Mouse (Mus musculus) embryonic stem cell, embryonic (primary cell): Measurements from ENCODE around the gene Shank2.

Source experiments
- CTCF ChIA-PET, 4 experiments: fragments of 300-600 bp in 2 of 4; fragments of 350-600 bp in 2 of 4; sonication (Branson Sonifier 250); formaldehyde crosslinking; loops; one replicate each; lab custom pipeline; 2022; ENCODE audit warnings: inconsistent platforms in 2 of 4; lab: Charles Lee
- POLR2A ChIA-PET, 4 experiments: fragments of 300-600 bp in 2 of 4; fragments of 350-600 bp in 2 of 4; sonication (Branson Sonifier 250); formaldehyde crosslinking; loops; one replicate each; lab custom pipeline; 2022; ENCODE audit warnings: antibody characterized with exemption in 4 of 4, inconsistent platforms in 1 of 4; lab: Charles Lee

Gene Shank2

DNA sequence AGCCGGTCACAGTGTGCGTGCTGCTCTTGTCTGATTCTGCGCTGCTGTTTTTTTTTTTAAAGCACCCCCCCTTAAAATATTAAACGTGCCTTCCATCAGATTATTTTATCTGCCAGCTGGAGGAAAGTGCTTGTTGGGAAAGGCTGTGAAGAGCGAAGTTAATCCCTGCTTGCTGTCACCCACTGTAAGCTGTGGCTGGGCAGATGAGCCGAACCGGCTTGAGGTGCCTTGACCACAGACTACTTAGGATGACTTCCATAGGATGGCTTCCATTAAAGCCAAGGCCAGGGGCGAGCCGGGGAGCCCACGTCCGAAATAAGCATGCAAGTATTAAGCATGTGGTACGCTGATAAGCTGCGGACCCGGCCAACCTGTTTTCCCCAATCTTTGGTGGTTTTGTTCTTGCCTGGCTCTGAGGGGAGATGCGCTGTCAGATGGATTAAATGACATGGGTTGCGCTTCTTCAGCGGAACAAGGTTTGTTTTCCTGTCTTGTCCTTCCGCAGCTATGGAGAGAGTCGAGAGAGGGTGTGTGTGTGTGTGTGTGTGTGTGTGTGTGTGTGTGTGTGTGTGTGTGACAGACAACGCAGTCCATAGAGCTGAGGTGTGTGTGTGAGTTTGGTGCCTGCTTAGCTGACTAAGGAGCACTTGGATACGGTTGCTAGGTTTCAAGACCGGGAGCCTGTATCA is 131.1 kb downstream of the Shank2 start:
- CTCF ChIA-PET = interaction anchor here in 3 of 4 experiments (0.6 to 1.4 kb wide), 3 partner anchors 8 to 124 kb away, joined by 5 read pairs; no protein-coding TSS in a partner anchor
- POLR2A ChIA-PET = interaction anchor here in 1 of 4 experiments (0.7 kb wide), 1 partner anchor 235 kb away, joined by 5 read pairs; no protein-coding TSS in a partner anchor

DNA sequence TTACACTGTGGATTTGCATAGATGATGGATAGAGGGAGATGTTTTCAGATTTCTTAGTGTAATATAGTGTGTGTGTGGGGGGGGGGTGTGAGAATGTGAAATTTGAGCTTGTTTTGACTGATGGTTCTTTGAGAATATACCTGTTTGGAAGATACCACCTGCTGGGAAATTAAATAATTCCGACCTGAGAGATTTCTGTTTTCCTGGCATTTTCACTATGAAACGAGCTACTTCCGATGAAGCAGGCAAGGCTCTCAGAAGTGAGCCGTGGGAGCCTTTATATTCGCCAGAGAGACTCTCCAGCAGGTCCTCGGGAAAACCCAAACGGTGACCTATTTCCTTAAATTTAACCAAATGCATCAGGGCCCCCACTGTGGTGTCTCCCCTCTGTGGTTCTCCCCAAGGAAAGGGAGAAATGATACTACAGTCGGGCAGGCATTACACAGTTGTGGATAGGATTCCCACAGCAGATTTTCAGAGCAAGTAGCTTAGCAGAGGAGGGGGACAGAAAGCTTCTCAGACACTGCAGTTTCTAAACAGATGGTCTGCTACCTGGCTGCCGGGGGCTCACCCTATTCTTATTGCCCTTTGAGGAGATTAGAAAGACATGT is 131.8 kb downstream of the Shank2 start:
- POLR2A ChIA-PET = interaction anchor here in 1 of 4 experiments (0.7 kb wide), 1 partner anchor 234 kb away, joined by 5 read pairs; no protein-coding TSS in a partner anchor
- CTCF ChIA-PET = interaction anchor here in 1 of 4 experiments (0.6 kb wide), 1 partner anchor 969 kb away, joined by 3 read pairs; no protein-coding TSS in a partner anchor

DNA sequence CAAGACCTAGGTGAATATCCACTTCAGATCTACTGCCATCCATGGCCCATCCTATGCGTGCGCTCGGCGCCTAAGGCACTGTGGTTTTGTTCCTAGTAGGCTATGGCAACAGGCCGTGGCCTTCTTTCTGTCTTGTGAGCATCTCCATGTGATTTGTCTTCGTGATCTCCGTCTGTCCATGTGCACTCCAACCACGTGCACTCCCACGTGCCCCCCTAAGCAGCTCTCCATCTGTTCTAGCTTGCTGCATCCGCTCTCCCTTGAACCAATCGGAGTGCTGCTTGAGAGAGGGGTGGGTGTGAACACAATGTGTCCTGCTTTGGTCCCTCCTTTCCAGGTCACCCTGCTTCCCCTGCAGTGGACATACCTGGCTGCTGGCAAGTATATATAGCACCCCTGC is 133.0 kb downstream of the Shank2 start:
- POLR2A ChIA-PET = no interaction called here

GRCm38 (mm10) chr7:144137827-144138226 is 136.1 kb downstream of the Shank2 start:
- CTCF ChIA-PET = no interaction called here
- POLR2A ChIA-PET = no interaction called here

More for the DNA sequence above, 133.0 kb downstream of the Shank2 start:
- CTCF ChIA-PET = no interaction called here

DNA sequence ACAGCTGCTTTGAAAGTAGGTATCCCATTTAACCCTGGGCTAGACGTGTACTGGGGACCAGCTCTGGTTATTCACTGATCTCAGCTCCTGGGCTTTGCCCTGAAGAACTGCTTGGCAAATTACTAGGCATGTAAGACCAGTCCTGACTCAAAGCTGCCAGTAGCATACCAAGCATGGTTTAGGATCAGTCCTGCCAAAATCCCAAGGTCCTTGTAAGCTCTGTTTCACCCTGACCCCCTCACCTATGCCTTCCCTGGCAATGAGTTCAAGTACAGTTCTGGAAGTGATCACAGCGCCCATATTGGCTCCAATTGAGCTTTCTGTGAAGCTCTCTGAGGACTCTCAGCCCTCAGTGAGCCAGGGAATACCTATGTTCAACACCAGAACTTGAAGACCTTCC is 136.7 kb downstream of the Shank2 start:
- CTCF ChIA-PET = interaction anchor here in 2 of 4 experiments (0.6 to 1.1 kb wide), 2 partner anchors 42 to 79 kb away, joined by 3 read pairs; no protein-coding TSS in a partner anchor
- POLR2A ChIA-PET = interaction anchor here in 1 of 4 experiments (1.2 kb wide), 1 partner anchor 16 kb away, joined by 3 read pairs; no protein-coding TSS in a partner anchor

DNA sequence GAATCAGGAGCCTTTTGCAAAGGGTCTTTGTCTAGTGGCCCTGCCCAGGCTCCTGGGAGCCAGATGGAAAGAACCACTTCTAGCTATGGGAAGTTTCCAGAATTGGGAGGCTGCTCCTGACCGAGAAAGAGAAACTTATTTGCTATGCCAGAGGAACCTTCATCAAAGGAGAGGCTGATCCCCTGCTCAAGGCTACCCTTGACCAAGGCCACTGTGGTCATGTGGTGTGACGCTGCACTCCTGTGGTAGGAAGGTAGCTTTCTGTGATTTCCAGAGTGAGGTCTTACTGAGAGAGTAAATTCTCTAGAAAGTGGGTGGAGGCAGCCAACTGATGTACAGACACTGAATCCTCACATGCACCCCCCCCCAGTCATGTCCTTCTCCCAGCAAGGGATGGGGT is 138.0 kb downstream of the Shank2 start:
- CTCF ChIA-PET = interaction anchor here in 1 of 4 experiments (1.1 kb wide), 1 partner anchor 42 kb away, joined by 3 read pairs; no protein-coding TSS in a partner anchor

DNA sequence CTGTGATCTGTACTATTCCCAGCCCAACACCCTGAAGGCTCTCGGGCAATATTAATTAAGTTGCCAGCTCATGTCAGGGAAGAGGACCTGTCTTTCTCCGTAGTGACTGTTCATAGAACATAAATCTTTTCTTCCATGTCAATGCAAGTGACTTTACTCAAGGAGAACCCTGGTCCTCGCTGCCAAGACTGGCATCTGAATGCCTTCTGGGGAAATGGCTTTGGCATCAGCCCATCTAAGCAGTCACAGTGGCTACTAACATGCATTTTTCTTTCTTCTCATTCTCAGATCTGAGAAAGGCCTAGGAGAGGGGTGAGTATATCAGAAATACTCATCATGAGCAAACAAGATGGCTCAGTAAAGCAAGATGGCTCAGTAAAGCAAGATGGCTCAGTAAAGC is 138.7 kb downstream of the Shank2 start:
- POLR2A ChIA-PET = no interaction called here
- CTCF ChIA-PET = interaction anchor here in 1 of 4 experiments (1.1 kb wide), 1 partner anchor 43 kb away, joined by 3 read pairs; no protein-coding TSS in a partner anchor

More for the DNA sequence above, 138.0 kb downstream of the Shank2 start:
- POLR2A ChIA-PET = interaction anchor here in 1 of 4 experiments (1.2 kb wide), 1 partner anchor 18 kb away, joined by 3 read pairs; no protein-coding TSS in a partner anchor

DNA sequence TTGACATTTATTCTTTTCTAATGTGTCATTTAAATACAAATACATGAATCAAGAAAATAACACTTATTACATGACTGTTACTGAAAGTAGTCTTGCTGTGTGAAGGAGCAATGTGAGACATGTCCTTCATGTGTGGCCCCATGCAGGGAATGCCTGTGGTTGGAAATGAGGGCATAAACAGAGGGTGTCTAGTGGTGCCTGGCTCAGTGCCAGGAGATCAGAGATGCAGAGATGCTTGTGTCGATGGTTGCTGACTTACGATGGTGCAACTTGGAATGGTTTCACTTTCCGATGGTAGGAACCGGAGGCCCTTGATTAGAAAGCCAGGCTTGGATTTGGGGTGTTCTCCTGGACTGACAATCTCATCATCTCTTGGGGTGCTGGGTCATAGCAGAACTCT is 140.3 kb downstream of the Shank2 start:
- CTCF ChIA-PET = no interaction called here
- POLR2A ChIA-PET = no interaction called here

DNA sequence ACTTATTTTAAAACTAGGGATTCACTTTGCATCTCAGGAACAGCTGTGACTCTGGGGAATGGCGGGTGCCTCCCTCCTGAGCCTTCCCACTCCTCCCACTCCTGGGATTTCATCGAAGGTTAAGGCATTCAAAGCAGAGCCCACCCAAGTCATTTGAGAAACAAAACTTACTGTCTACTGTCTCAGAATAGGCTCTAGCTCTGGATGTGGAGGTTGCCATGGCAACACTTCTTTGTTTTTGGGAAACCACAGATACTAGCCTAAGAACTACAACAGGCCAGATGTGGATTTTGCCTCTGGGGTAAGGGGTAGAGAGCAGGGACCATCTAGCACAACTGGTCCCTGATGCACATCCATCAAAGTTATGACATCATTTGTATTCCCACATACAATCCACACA is 142.2 kb downstream of the Shank2 start:
- POLR2A ChIA-PET = no interaction called here
- CTCF ChIA-PET = interaction anchor here in 1 of 4 experiments (1.3 kb wide), 1 partner anchor 31 kb away, joined by 3 read pairs; no protein-coding TSS in a partner anchor

- CTCF ChIA-PET = no interaction called here
Observed at GRCm38 (mm10) chr7:144148111-144148510, 146.4 kb downstream of the Shank2 start.

DNA sequence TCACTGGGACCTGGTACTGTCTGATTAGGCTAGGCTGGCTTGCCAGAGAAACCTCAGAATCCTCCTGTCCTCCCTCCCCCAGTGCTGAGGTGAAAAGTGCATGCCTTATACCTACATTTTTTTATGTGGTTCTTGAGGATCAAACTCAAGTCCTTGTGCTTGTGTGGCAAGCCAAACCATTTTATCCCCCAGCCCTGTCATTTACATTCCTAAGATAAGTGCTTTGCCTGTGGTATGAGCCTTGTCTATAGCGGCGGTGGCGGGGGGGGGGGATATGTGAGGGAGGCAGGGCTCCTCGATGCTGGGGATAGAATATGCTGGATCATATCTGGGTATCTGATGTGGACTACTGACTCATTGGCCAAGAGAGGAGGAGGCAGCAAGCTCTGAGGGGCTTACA is 151.4 kb downstream of the Shank2 start:
- ChIA-PET POLR2A (interaction anchor here in 1 of 4 experiments (0.7 kb wide), 1 partner anchor 753 kb away, joined by 3 read pairs; no protein-coding TSS in a partner anchor), CTCF (no interaction called here)

More at GRCm38 (mm10) chr7:144148111-144148510, 146.4 kb downstream of the Shank2 start:
- POLR2A ChIA-PET = no interaction called here

- CTCF ChIA-PET = interaction anchor here in 2 of 4 experiments (0.6 to 1.1 kb wide), 2 partner anchors 15 to 799 kb away, joined by 4 to 6 read pairs; no protein-coding TSS in a partner anchor
- POLR2A ChIA-PET = interaction anchor here in 1 of 4 experiments (0.6 to 0.7 kb wide), 2 partner anchors 194 to 753 kb away, joined by 3 read pairs; no protein-coding TSS in a partner anchor
Observed at GRCm38 (mm10) chr7:144153682-144154081, 152.0 kb downstream of the Shank2 start.

GRCm38 (mm10) chr7:144157936-144158335 is 156.2 kb downstream of the Shank2 start:
- CTCF ChIA-PET = interaction anchor here in 1 of 4 experiments (1.0 to 1.5 kb wide), 2 partner anchors 50 to 77 kb away, joined by 3 read pairs; no protein-coding TSS in a partner anchor
- POLR2A ChIA-PET = interaction anchor here in 1 of 4 experiments (0.6 kb wide), 1 partner anchor 28 kb away, joined by 3 read pairs; no protein-coding TSS in a partner anchor

- POLR2A ChIA-PET = no interaction called here
- CTCF ChIA-PET = interaction anchor here in 1 of 4 experiments (1.2 kb wide), 1 partner anchor 62 kb away, joined by 5 read pairs; no protein-coding TSS in a partner anchor
Observed at GRCm38 (mm10) chr7:144159556-144159955, 157.8 kb downstream of the Shank2 start.

- ChIA-PET POLR2A (no interaction called here), CTCF (interaction anchor here in 1 of 4 experiments (1.2 kb wide), 1 partner anchor 63 kb away, joined by 5 read pairs; no protein-coding TSS in a partner anchor)
Observed at GRCm38 (mm10) chr7:144160066-144160465, 158.3 kb downstream of the Shank2 start.

GRCm38 (mm10) chr7:144160646-144161249 is 159.0 kb downstream of the Shank2 start:
- ChIA-PET CTCF (interaction anchor here in 1 of 4 experiments (1.2 kb wide), 1 partner anchor 63 kb away, joined by 5 read pairs; no protein-coding TSS in a partner anchor), POLR2A (no interaction called here)

GRCm38 (mm10) chr7:144170272-144170671 is 168.5 kb downstream of the Shank2 start:
- CTCF ChIA-PET = interaction anchor here in 2 of 4 experiments (0.6 to 1.2 kb wide), 2 partner anchors 11 to 47 kb away, joined by 3 read pairs; no protein-coding TSS in a partner anchor

DNA sequence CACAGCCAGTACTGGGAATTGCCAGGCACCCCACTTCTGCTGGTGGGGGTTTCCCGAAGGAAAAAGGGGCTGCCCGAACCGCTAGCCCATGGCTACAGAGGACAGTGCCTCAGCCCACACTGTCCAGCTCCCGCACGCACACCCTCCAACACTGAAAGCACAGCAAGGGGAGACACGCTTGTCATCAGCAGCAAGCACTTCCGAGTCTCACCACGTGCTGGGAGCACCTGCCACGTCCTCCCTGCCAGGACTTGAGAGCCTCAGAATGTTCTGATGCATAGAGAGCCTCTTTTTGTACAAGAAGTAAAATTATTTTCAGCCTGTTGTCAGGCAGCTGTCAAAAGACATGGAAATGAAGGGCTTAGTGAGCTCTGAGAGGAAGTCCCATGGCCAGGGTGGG is 169.0 kb downstream of the Shank2 start:
- POLR2A ChIA-PET = no interaction called here

More at GRCm38 (mm10) chr7:144170272-144170671, 168.5 kb downstream of the Shank2 start:
- POLR2A ChIA-PET = no interaction called here

More for the DNA sequence above, 169.0 kb downstream of the Shank2 start:
- CTCF ChIA-PET = interaction anchor here in 3 of 4 experiments (0.6 to 1.2 kb wide), 3 partner anchors 10 to 792 kb away, joined by 3 read pairs; no protein-coding TSS in a partner anchor
